Mouse (Mus musculus): ENCODE results near the gene Atp6v1b1.

DNA sequence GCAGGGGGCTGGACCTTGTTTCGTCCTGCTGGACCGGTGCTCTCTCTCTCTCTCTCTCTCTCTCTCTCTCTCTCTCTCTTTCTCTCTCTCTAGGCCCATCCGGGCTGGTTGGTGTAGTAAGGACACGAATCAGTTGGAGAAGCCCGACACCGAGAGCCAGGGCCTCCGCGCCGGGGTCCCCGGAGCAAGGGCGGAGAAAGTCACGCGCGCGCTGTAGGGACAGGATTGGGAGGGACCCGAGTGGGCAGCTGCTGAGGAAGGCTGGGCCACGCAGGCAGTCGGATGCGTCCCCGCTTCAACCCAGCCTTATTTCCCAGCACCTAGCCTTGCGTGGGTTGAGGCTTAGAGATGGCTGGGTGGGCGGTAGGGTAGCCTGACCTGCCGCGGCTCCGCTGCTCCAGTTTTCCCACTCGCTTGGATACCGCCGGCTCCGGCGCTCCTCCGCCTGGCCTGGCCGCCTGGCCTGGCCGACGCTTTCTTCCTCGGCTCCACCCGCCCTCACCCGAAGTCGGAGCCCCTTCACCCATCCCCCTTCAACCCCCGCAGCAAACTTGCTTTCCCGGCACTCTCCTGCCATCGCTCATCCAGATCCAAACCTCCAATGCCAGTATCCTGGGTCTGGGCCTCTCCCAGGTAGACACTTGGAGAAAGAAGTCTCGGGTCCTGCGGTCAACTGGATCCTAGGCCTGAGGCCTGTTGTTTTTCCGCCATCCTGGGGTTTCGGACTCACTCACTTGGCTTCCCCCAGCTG, 30.9 kb upstream of the Atp6v1b1 start:
- TF ChIP-seq CTCF (IDR thresholded peaks at IDR 0.05; ENCODE audit: insufficient read depth, low read depth, low read length) (no peak), POLR2A (IDR thresholded peaks at IDR 0.05; ENCODE audit: insufficient read depth, low read depth, low read length) (no peak)
